Mouse (Mus musculus) ovary, postnatal 36 days (tissue): ENCODE data around the gene Hyls1.
A peak's percentile ranks its signal among the peaks of the same experiment; 100 is the strongest.

Experiments used
- DNase-seq: peaks from one replicate; pipeline ENCODE4 v3.0.0; 2022; ENCODE audit warnings: low spot score, mixed read lengths

Gene Hyls1

GRCm38 (mm10) chr9:35543099-35543860, 26.9 kb downstream of the Hyls1 start:
- DNase-seq: no peak

GRCm38 (mm10) chr9:35541941-35542340, 28.3 kb downstream of the Hyls1 start:
- no peak for DNase-seq

DNA sequence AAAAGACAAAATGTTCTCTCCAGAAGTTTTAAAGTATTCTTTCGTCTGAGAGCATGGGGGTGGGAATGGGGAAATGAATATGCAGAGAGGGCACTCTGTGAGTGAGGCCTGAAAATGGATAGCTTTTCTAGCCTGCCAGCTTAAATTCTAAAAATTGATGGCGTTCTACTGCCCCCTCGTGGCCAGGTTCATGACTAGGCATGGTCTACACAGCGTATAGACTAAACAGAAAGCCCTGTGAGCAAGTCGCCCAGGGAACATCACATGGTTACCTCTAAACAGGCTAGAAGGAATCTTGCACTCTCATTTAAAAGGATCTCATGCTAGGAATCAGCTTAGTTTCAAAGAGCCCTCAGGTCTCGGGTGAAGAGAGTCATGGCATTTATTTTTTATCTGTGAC, 28.7 kb downstream of the Hyls1 start:
- peak; percentile 72 for DNase-seq

DNA sequence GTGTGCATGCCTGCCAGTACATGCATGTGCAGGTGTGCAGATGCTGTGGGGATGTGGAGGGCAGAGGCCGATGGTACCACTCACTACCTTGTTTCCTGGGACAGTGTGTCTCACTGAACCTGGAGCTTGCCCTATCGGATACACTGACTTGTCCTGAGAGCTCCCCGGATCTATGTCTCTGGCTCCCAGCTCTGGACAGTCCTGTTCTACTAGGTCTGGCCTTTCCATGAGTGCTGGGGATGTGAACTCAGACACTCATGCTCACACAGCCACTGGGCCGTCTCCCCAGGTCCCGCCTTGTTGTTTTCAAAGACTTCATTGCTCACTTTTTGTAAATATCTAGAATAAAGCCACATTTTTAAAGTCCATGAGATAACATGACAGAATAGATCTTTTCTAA, 29.2 kb downstream of the Hyls1 start:
- no peak for DNase-seq

GRCm38 (mm10) chr9:35539001-35539750, 31.0 kb downstream of the Hyls1 start:
- DNase-seq: no peak

DNA sequence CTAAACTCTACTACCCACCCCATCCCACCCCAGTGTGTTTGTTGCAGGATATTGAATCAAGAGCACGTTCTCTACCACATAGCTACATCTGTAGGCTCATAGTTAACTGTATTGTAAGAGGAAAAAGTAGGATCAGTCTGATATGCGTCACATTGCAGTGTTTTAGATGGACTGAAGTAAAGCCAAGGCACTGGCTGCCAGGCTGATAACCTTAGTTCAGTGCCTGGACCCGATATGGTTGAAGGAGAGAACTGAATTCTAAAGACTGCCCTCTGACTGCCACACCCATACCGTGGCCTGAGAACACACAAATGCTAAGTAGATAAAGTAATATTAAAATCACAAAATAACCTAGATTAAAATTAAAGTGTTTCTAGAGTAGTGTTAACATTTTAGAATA, 34.3 kb downstream of the Hyls1 start:
- no peak for DNase-seq

DNA sequence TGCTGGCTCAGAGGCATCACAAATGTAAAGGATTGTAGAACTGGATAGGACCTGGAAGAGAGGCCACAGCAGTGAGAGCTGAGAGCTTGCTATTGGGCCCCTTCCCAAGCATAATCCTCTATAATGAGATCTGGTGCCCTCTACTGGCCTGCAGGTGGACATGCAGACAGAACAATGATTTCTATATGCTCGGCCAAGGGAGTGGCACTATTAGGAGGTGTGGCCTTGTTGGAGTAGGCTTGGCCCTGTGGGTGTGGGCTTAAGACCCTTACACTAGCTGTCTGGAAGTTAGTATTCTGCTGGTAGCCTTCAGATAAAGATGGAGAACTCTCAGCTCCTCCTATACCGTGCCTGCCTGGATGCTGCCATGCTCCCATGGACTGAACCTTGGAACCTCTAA, 35.1 kb downstream of the Hyls1 start:
- no peak for DNase-seq

- DNase-seq: no peak
Measured at GRCm38 (mm10) chr9:35533266-35533665, 36.9 kb downstream of the Hyls1 start.

- DNase-seq: no peak
Measured at GRCm38 (mm10) chr9:35529796-35530195, 40.4 kb downstream of the Hyls1 start.

DNA sequence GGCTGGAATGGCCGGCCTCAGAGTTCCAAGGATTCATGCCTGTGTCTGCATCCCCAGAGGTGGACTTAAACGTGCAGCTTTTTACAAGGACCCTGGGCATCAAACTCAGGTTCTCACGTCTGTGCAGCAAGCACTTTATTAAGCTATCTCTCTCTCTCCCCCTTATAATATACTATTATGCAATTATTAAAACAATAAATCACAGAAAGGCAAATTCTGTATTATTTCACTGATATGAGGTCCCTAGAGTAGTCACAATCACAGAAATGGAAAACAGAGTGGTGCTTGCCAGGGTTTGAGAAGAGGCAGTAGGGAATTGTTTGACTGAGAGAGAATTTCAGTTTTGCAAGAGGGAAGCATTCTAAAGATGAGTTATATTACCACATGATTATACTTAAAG, 41.1 kb downstream of the Hyls1 start:
- no peak for DNase-seq

DNA sequence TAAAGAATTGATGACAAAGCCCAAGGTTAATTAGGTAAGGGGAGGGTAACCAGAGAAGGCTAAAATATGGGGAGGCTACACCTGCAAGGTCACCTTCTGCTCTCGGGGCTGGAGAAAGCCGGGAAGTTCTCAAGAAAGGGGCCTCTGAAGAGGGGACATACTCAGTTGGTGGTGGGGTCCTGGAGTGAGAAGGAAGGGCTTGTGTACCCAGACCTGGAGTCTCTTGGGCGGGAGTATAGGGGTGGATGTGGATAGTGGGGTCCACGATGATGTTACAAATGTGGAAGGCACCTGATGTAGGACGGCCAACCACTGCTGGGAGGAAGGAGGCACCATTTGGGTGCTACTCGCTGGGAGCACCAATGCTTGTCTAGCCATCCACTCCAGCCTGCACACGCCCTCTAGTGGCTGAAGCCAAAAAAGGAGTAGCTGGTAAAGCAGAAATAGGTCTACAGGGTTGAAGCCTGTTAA, 46.2 kb downstream of the Hyls1 start:
- peak; percentile 62 for DNase-seq

- peak; percentile 37 for DNase-seq
Measured at GRCm38 (mm10) chr9:35523541-35523940, 46.7 kb downstream of the Hyls1 start.

DNA sequence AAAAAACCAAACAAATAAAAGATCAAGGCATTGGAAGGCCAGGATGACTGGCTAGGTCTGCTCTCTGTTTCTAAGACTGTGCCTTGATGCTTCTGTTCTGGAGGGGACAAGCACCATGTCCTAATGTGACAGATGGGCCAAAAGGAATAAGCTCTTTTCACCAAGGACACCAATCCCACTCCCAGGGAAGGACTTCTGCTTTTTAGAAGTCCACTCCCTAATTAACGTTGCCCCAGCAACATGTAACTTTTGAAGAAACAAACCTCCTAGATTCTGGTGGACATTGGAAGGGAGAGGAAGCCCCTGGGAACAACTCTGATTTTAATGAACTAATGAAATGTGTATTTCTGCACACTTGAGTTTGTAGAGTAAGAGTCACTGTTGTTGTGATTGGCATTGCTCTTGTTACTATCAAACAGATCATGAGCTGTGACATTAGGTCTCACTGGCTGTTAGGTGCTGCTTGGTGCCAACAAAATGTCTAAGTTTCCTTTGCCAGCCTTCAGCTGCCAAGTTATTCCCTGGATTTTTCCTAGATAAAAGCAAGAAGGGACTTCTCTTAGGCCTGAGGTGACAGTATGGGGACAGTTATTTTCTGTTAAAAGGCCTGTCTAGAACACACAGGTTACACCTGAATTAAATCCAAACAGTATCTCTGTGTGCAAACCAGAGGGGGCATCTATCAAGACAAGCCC, 47.2 kb downstream of the Hyls1 start:
- no peak for DNase-seq

GRCm38 (mm10) chr9:35522241-35522640, 48.0 kb downstream of the Hyls1 start:
- DNase-seq: no peak

DNA sequence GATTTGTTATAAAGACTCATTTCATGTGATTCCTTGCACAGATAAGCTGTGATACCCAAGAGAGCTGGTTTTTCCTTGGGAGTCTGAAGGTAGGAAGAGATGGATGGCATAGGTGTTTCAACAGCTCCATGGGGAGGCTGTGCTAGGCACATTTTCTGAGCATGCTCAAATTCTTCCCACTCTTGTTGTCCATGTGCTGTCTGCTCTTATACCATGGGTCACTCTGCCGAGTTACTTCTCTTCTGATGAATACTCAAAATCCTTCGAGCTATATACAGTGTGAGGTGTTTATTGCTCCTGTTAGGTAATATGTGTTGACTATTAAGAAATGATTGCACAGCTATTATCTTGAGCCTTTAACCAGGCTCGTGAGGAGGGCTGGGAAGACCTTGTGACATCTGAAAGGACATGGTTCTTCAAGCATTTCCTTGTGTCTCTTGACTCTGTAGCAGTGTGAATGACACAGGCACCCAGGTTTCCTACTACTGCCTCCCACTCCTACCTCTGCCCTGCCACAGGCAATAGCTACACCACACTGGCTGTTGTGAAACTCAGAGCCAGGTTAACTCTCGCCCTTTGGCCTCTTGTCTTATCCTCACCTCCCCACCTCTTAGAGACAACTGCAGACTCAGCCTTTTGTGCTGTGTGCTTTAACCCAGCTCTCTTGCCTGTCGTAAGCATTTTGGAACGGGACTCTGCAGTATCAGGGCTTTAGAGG, 49.4 kb downstream of the Hyls1 start:
- no peak for DNase-seq

DNA sequence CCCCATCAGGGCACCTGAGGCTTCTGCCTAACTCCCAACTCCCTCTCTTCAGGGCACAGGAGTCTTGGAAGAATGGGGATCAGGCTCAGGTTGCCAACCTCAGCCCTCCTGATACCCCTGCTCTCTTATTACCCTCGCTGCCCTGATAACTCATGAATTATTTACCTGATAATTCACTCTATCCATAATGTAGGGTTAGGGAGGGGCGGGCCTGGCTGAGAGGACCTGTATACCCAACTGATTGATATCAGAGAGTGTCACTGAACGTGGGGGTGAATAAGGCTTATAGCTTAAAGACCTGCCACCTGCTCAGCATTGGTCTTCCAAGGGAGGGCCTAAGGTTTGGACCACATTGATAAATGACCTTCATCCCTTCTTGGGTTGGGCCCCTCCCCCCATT, 52.0 kb downstream of the Hyls1 start, which contains the start of gene Gm1113:
TSS of gene Gm1113 (minus strand) at position 101 of the 400 bp plus-strand sequence.
- no peak for DNase-seq

- no peak for DNase-seq
Measured at GRCm38 (mm10) chr9:35516711-35517110, 53.5 kb downstream of the Hyls1 start.

DNA sequence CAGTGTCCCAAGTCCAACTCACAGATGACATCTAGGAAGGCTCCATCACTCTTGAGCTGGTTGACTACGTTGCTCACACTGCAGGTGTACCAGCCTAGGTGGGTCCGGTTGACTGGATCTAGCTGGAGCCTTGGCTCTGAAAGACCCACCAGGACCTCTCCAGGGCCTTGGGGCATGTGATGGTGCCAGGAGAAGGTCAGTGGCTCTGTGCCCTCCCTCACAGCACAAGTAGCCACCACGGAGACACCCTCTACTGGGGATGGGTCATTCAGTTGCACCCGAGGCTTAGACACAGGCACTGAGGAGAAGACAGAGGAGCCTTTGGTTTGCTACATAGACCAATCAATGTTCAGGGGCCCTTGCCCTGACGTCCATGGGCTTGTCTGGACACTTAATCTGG, 54.0 kb downstream of the Hyls1 start:
- DNase-seq: no peak

DNA sequence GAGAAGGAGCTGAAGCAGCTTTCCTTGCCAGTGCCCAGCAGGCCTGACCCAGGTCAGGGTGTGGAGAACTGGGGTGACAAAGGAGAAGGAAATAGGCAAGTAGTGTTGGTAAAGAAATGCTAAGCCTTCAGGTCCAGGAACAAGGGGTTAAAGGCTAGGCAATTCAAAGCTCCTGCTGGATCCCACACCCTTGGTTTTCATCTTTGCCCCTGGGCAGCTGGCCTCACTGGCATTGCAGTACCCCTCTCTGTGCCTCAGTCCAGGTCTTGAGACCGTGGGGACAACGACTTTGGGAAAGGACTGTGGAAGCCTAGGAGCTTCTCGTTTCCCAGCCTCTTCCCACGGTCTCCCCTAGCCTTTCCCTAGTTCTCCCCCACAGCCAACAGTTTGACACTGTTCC, 56.3 kb downstream of the Hyls1 start:
- DNase-seq: no peak
